Mouse (Mus musculus): ENCODE measurements around the gene Aurkaip1. TPM values are rescaled to one million over a fixed set of nuclear protein-coding genes. Genes with fewer than 3 reads are reported as not detected.

Aurkaip1 gene
- polyA plus RNA-seq, 1 experiment from 2014 or later, result 128 TPM

DNA sequence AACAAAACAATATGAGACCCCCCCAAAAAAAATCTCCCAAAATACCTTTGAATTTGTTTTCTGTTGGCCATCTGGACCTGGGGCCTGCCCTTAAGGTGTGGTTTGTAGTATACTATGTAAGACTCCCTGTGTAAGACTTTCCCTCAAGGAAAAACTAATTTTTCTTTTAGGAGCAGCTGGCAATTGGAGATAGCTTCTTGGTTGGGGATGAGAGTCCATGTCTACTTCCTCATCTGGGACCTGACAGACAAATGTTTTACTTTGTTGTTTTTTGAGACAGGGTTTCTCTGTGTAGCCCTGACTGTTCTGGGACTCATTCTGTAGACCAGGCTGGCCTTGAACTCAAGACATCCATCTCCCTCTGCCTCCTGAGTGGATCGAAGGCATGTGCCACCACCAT lies 29.0 kb upstream of the Aurkaip1 start:
- H3K27ac ChIP-seq, result no peak overlapping the region
- ATAC-seq (ENCODE audit: insufficient number of reproducible peaks, low FRiP score, low TSS enrichment, low read depth), result no peak
- H3K4me1 ChIP-seq, result peaks cover 18% of the 10 kb centered on the region
- WGBS, result 96% methylated on average over 1 of the region's 1 CpGs
- H3K9ac ChIP-seq, result no peak overlapping the region
- H3K4me2 ChIP-seq, result no peak overlapping the region
- H3K4me3 ChIP-seq, result no peak overlapping the region
- H3K27me3 ChIP-seq, result no peaks in the 10 kb centered on the region
- no peaks in the 10 kb centered on the region for H3K9me3 ChIP-seq
- peaks cover 8% of the 10 kb centered on the region; the same call in 1 of the 2 replicates for H3K36me3 ChIP-seq

DNA sequence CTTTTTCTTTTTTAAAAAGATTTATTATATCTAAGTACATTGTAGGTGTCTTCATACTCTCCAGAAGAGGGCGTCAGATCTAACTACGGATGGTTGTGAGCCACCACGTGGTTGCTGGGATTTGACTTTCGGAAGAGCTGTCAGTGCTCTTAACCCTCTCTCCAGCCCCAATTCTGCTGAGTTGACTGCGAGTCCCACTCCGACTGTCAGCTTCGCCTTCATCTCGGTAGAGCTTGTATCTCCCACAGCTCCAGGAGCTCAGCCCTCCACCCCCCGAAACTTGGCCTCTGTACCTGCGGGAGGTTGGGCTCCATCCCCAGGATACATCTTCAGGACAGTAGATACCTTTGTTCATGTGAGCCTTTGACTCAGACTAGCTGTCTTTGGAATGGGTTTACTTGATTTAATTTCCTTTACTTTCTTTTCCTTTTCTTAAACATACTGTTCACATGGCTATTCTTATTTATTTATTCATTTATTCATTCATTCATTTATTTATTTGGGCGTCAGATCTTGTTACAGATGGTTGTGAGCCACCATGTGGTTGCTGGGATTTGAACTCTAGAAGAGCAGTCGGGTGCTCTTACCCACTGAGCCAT lies 28.2 kb upstream of the Aurkaip1 start, which contains the start of gene Mrpl20:
TSS of gene Mrpl20 (plus strand) at position 138 of the 599 bp plus-strand sequence.
- Histone ChIP-seq H3K4me2 (peak within 1 kb of the TSS; percentile 78), H3K27me3 (no peaks in the 10 kb centered on the region), H3K4me1 (peaks cover 18% of the 10 kb centered on the region), H3K9me3 (no peaks in the 10 kb centered on the region), H3K4me3 (peak within 1 kb of the TSS; percentile 88), H3K9ac (peak within 1 kb of the TSS; percentile 84), H3K36me3 (peaks cover 14% of the 10 kb centered on the region), H3K27ac (peak within 1 kb of the TSS; percentile 79)
- WGBS, result 11% methylated on average over 12 of the region's 12 CpGs
- no peak for ATAC-seq (ENCODE audit: insufficient number of reproducible peaks, low FRiP score, low TSS enrichment, low read depth)

DNA sequence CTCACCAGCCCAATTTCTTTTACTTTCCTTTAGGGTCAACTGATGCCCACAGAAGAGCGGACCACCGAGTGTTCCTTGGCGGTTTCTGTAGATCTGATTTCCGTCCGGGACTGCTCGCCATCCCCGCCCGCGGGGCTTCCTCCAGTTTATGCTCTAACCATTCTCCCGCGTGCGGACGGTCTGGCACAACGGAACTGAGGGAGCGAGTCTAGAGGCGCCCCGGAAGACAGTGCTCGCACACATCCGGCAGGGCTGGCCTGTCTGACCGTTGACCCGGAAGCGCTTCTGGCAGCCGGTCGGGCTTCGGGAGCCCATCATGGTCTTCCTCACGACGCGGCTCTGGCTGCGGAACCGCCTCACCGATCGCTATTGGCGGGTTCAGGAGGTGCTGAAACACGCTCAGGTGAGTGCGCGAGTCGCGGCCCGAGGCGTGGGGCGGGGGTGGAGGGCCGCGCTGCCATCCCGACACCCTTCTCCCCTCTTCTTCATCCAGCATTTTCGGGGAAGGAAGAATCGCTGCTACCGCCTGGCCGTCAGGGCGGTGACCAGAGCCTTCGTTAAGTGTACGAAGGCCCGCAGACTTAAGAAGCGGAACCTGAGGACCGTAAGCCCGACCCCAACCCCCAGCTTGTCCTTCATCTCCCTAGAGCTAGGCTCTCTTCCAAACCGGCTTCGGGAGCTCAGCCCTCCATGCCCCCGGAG lies 27.6 kb upstream of the Aurkaip1 start:
- Histone ChIP-seq H3K27me3 (no peaks in the 10 kb centered on the region), H3K36me3 (peaks cover 20% of the 10 kb centered on the region), H3K4me2 (peak overlapping the region; percentile 78), H3K4me3 (peak overlapping the region; percentile 88), H3K4me1 (peaks cover 18% of the 10 kb centered on the region), H3K9ac (peak overlapping the region; percentile 84), H3K9me3 (no peaks in the 10 kb centered on the region), H3K27ac (peak overlapping the region; percentile 79)
- WGBS, result under 1% methylated on average over 58 of the region's 58 CpGs
- peak; percentile 95 for ATAC-seq (ENCODE audit: insufficient number of reproducible peaks, low FRiP score, low TSS enrichment, low read depth)

DNA sequence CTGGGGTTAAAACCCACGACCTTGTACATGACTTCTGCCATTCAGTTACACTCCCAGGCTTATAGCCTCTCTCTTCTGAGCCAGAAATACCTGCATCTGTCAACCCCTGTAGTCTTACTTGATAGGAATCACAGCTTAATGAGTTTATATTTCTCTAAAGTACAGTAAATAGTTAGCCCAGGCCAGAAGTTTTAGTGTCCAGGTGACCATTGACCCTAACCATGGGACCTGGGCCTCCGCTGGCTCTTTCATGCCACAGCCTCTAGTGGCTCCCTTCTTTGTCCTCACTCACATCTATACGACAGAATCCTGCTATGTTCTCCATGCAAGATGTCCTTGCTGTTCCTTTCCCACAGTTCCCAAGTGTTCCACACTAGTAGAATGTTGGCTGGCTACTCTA lies 23.2 kb upstream of the Aurkaip1 start:
- H3K27ac ChIP-seq, result no peak overlapping the region
- peaks cover 22% of the 10 kb centered on the region for H3K4me1 ChIP-seq
- no peak overlapping the region for H3K4me2 ChIP-seq
- H3K4me3 ChIP-seq, result no peak overlapping the region
- ATAC-seq (ENCODE audit: insufficient number of reproducible peaks, low FRiP score, low TSS enrichment, low read depth), result no peak
- H3K9ac ChIP-seq, result no peak overlapping the region
- H3K9me3 ChIP-seq, result no peaks in the 10 kb centered on the region
- no peaks in the 10 kb centered on the region for H3K27me3 ChIP-seq
- H3K36me3 ChIP-seq, result peaks cover 43% of the 10 kb centered on the region
- 89% methylated on average over 3 of the region's 3 CpGs for WGBS

DNA sequence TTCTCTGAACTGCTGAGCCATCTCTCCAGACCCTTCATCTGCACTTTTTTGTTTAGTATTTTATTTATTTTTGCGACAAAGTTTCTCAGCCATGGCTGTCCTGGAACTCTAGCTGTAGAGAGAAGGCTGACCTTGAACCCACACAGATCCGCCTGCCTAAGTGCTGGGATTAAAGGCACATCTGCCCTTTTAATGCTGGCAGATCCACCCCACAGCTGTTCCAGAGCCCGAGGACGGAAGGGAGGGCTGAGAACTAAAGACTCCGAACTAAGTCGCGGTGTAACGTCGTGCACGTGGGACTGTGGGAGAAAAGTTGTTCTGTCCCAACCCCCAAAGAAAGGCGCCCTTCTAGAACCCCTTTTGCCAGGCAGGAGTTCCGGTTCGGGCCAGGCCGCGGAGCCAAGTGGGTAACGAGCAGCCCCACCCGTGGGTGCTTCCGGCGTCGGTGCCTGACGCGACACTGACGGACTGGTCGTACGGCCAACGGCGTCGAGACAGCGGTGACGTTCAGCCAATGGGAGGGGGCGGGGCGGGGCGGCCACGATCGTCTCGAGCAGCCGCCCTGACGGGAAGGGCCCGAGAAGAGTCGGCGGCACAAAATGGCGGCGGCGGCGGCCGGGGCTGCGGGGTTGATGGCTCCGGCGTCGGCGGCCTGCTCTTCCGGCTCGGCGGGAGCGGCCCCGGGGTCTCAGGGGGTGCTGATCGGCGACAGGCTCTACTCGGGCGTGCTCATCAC lies 19.0 kb upstream of the Aurkaip1 start, which contains the start of gene Ccnl2:
TSS of gene Ccnl2 (plus strand) at position 561 of the 736 bp plus-strand sequence.
- H3K9me3 ChIP-seq, result no peaks in the 10 kb centered on the region
- peaks cover 69% of the 10 kb centered on the region for H3K36me3 ChIP-seq
- peaks cover 20% of the 10 kb centered on the region for H3K4me1 ChIP-seq
- H3K27me3 ChIP-seq, result no peaks in the 10 kb centered on the region
- peak within 1 kb of the TSS; percentile 68 for H3K4me2 ChIP-seq
- peak within 1 kb of the TSS; percentile 93 for H3K27ac ChIP-seq
- 1% methylated on average over 60 of the region's 60 CpGs for WGBS
- peak within 1 kb of the TSS; percentile 98 for H3K4me3 ChIP-seq
- H3K9ac ChIP-seq, result peak within 1 kb of the TSS; percentile 99
- peak; percentile 99 for ATAC-seq (ENCODE audit: insufficient number of reproducible peaks, low FRiP score, low TSS enrichment, low read depth)

DNA sequence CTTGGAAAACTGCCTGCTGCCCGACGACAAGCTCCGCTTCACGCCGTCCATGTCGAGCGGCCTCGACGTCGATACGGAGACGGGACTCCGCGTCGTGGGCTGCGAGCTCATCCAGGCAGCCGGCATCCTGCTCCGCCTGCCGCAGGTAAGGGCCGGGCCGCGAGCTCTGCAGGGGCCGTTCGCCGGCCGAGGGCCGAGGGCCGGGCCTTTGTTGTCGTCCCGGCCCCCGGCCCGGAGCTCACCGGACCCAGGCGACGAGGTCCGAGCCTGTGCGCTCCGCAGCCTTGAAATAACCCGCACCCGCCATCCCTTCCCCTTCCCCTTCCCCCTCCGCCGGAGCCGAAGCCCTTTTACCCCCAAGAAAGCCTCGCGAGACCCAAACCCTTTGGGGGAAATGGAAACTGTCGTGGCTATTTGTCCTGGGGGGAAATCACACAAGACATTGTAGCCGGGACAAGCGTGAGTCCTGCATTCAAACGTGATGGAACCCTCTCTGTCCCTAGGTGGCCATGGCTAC lies 18.3 kb upstream of the Aurkaip1 start:
- Histone ChIP-seq H3K9me3 (no peaks in the 10 kb centered on the region), H3K4me3 (peak overlapping the region; percentile 98), H3K4me2 (peak overlapping the region; percentile 68), H3K9ac (peak overlapping the region; percentile 99), H3K36me3 (peaks cover 70% of the 10 kb centered on the region), H3K27me3 (no peaks in the 10 kb centered on the region), H3K27ac (peak overlapping the region; percentile 93), H3K4me1 (peaks cover 20% of the 10 kb centered on the region)
- ATAC-seq (ENCODE audit: insufficient number of reproducible peaks, low FRiP score, low TSS enrichment, low read depth), result peak; percentile 30; the same call in 1 of the 2 replicates
- under 1% methylated on average over 48 of the region's 49 CpGs for WGBS

DNA sequence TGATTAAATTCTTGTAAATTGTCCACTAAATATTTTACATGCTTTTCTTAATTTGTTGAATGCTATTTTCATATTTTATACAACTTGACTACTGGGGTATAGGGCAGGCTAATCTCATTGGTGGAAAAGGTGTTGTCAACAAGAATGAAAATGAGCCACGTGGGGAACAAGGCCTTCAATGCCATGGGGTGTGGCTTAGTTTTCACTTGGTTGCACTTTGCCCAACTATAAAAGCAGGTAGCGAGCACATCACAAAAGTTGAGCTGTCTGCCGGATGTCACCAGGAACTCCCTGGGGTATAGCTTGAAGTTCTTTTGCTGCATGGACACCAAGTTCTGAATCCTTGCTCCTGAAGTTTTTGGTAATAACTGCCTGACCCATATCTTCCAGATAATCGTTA lies 13.5 kb upstream of the Aurkaip1 start:
- 85% methylated on average over 4 of the region's 4 CpGs for WGBS
- Histone ChIP-seq H3K4me3 (no peak overlapping the region), H3K4me2 (no peak overlapping the region), H3K36me3 (peaks cover 85% of the 10 kb centered on the region), H3K27ac (no peak overlapping the region), H3K9me3 (no peaks in the 10 kb centered on the region), H3K4me1 (peaks cover 14% of the 10 kb centered on the region), H3K9ac (no peak overlapping the region), H3K27me3 (no peaks in the 10 kb centered on the region)
- ATAC-seq (ENCODE audit: insufficient number of reproducible peaks, low FRiP score, low TSS enrichment, low read depth), result no peak

DNA sequence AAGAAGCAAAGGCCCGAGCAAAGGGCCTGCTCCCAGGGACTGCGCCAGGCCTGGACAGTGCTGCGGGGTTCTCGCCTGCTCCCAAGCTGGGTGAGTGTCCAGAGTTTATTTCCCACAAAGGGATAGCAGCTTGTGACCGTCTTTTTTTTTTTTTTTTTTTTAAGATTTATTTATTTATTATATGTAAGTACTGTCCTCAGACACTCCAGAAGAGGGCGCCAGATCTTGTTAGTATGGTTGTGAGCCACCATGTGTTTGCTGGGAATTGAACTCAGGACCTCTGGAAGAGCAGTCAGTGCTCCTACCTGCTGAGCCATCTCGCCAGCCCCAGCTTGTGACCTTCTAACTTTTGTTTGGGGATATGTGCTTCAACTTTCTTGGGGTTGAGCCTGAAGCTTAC lies 10.0 kb upstream of the Aurkaip1 start:
- no peaks in the 10 kb centered on the region for H3K9me3 ChIP-seq
- H3K27ac ChIP-seq, result no peak overlapping the region
- no peak for ATAC-seq (ENCODE audit: insufficient number of reproducible peaks, low FRiP score, low TSS enrichment, low read depth)
- WGBS, result 77% methylated on average over 7 of the region's 7 CpGs
- H3K4me2 ChIP-seq, result no peak overlapping the region
- no peaks in the 10 kb centered on the region for H3K27me3 ChIP-seq
- H3K4me1 ChIP-seq, result no peaks in the 10 kb centered on the region
- peaks cover 92% of the 10 kb centered on the region for H3K36me3 ChIP-seq
- H3K9ac ChIP-seq, result no peak overlapping the region
- no peak overlapping the region for H3K4me3 ChIP-seq

DNA sequence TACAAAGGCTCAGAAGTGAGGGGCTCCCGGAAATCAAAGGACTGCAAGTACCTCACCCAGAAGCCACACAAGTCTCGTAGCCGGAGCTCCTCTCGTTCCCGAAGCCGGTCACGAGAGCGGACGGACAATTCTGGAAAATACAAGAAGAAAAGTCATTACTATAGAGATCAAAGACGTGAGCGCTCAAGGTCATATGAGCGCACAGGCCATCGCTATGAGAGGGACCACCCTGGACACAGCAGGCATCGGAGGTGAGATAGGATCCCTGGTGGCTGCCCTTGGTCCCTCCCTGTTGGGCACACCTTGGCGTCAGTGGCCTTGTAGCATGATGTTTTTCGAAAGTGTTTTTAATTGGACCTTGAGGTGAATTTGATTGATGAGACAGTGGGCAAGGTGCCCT lies 7.6 kb upstream of the Aurkaip1 start:
- no peak overlapping the region for H3K9ac ChIP-seq
- H3K27ac ChIP-seq, result no peak overlapping the region
- H3K4me2 ChIP-seq, result no peak overlapping the region
- WGBS, result 92% methylated on average over 16 of the region's 16 CpGs
- no peak overlapping the region for H3K4me3 ChIP-seq
- no peaks in the 10 kb centered on the region for H3K27me3 ChIP-seq
- H3K9me3 ChIP-seq, result no peaks in the 10 kb centered on the region
- ATAC-seq (ENCODE audit: insufficient number of reproducible peaks, low FRiP score, low TSS enrichment, low read depth), result no peak
- peaks cover 84% of the 10 kb centered on the region for H3K36me3 ChIP-seq
- H3K4me1 ChIP-seq, result no peaks in the 10 kb centered on the region

DNA sequence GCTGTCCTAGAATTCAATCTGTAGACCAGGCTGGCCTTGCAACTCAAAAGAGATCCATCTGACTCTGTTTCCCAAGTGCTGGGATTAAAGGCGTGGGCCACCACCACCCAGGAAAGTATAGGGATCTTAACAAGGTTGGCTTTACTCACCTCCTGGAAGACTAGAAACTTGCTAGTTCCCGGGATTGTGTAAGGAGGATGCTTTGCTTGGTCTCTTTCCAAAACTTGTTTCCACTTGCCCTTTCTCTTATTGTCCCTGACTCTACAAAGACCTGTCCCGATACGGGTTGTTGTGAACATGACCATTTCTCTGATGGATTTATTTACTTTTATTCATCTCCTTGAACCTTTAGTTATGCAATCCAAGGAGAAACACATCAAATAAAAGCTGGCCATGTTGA lies 1.2 kb upstream of the Aurkaip1 start:
- Histone ChIP-seq H3K4me3 (no peak overlapping the region), H3K27me3 (no peaks in the 10 kb centered on the region), H3K4me2 (no peak overlapping the region), H3K27ac (no peak overlapping the region), H3K4me1 (peaks cover 31% of the 10 kb centered on the region), H3K36me3 (peaks cover 30% of the 10 kb centered on the region), H3K9ac (no peak overlapping the region), H3K9me3 (no peaks in the 10 kb centered on the region)
- WGBS, result 84% methylated on average over 4 of the region's 4 CpGs
- no peak for ATAC-seq (ENCODE audit: insufficient number of reproducible peaks, low FRiP score, low TSS enrichment, low read depth)

DNA sequence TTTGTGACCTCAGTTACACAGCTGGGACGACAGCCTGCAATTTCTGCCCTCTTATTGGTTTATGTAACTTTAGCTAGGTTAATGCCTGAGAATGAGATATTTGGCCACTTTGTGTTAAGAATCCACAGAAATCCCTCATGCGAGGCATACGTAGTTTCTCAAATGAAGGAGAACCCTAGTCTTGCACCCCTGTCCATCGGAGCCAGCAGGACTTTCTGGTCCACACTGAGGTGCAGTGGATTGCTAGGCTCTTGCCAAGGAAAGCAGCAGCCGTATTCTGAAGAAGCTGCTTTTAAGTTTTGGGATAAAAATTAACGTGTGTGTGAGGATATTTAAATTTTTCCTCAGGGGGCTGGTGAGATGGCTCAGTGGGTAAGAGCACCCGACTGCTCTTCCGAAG lies 476 bp upstream of the Aurkaip1 start:
- Histone ChIP-seq H3K27ac (peak overlapping the region; percentile 93; the same call in 1 of the 2 replicates), H3K4me1 (peaks cover 31% of the 10 kb centered on the region), H3K9me3 (no peaks in the 10 kb centered on the region), H3K27me3 (no peaks in the 10 kb centered on the region), H3K36me3 (peaks cover 24% of the 10 kb centered on the region), H3K9ac (0 out of 2 replicates have a peak overlapping the region, but pooled peaks have one; percentile 10), H3K4me2 (peak overlapping the region; percentile 86), H3K4me3 (peak overlapping the region; percentile 78)
- no peak for ATAC-seq (ENCODE audit: insufficient number of reproducible peaks, low FRiP score, low TSS enrichment, low read depth)
- WGBS, result 49% methylated on average over 8 of the region's 8 CpGs

Measured in limb, embryonic 15.5 days (tissue).